Mouse (Mus musculus) liver, embryonic 15.5 days (tissue): ENCODE results near the gene Majin. TPM values are rescaled to one million over a fixed set of nuclear protein-coding genes. Genes with fewer than 3 reads are reported as not detected.

ENCODE experiments used
- ATAC-seq: fragments of 200-750 bp; cut with Nextera tagmentation; 2 replicates; pipeline ENCODE4 v1.8.0; 2017; ENCODE audit warnings: moderate number of reproducible peaks, mild to moderate bottlenecking, moderate library complexity; ENCODE audit not compliant: insufficient read depth
- H3K27ac ChIP-seq: fragments of 300-500 bp; sonication (generic); replicated peaks from 2 replicates; pipeline ENCODE4 v1.5.1; 2015; ENCODE audit warnings: mild to moderate bottlenecking, inconsistent platforms
- H3K27me3 ChIP-seq: fragments of 300-500 bp; sonication (generic); 2 replicates; pipeline ENCODE4 v1.6.1; 2015; ENCODE audit warnings: mild to moderate bottlenecking, inconsistent platforms
- H3K36me3 ChIP-seq: fragments of 300-500 bp; sonication (generic); replicated peaks from 2 replicates; pipeline ENCODE4 v1.6.1; 2015; ENCODE audit warnings: moderate library complexity, mild to moderate bottlenecking, inconsistent platforms
- H3K4me1 ChIP-seq: fragments of 300-500 bp; sonication (generic); replicated peaks from 2 replicates; pipeline ENCODE4 v1.6.1; 2015; ENCODE audit warnings: inconsistent platforms
- H3K4me2 ChIP-seq: fragments of 300-500 bp; sonication (generic); 2 replicates; pipeline ENCODE4 v1.6.1; 2015; ENCODE audit warnings: moderate library complexity, mild to moderate bottlenecking, inconsistent platforms
- H3K4me3 ChIP-seq: fragments of 300-500 bp; sonication (generic); replicated peaks from 2 replicates; pipeline ENCODE4 v1.5.1; 2015; ENCODE audit warnings: mild to moderate bottlenecking, inconsistent platforms
- H3K9ac ChIP-seq: fragments of 300-500 bp; sonication (generic); 2 replicates; pipeline ENCODE4 v1.6.1; 2015; ENCODE audit warnings: moderate library complexity, mild to moderate bottlenecking, inconsistent platforms
- H3K9me3 ChIP-seq: fragments of 300-500 bp; sonication (generic); replicated peaks from 2 replicates; pipeline ENCODE4 v1.6.1; 2016; ENCODE audit warnings: inconsistent platforms
- WGBS: fragments of 180-500 bp; shearing (Covaris S2); methylation state at CpG from one replicate; pipeline ENCODE4 v1.1.7; 2015; ENCODE audit warnings: mixed read lengths; ENCODE audit not compliant: insufficient replicate concordance; 5-methylcytosine and 5-hydroxymethylcytosine counted together
- polyA plus RNA-seq: library from polyadenylated mRNA; unstranded; fragments of >200 nt; fragmentation: Nextera tagmentation; extraction: Ambion mirVana; gene quantifications from 2 replicates; pipeline ENCODE4 v1.2.1, GENCODE M21; 2015

Majin gene
- polyA plus RNA-seq, 1 experiment from 2014 or later: not detected

DNA sequence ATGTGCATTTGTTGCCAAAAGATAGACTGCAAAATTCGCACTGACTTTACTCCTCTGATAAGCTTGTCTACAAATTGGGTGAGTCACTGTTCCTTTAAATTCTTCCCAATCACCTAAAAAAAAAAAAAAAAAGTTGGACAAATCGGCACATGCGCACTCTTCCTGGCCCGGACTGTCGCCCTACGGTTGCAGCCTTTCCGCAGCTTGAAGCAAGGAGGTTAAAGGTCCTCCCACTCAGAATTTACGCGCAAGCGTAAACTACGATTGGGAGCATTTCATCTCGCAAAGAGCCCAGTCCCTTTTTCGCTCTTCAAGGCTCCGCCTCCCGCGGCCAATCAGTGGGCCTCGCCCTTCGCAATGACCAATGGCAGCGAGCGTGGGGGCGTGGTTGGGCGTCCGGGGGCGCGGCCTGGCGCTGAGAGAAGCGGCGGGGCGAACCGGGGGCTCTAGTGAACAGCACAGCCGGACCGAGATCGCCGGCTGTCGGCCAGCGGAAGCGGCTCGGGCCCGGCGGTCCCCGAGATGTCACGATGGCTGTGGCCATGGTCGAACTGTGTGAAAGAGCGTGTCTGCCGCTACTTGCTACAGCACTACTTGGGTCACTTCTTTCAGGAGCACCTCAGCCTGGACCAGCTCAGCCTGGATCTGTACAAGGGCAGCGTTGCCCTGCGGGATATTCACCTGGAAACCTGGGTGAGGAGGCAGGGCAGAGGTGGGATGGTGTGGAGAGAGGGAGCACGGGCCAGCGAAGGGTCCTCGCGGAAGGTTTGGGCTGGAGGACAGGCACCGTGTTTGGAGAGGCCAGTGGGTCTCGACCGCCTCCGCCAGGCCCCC lies 57.3 kb downstream of the Majin start, which contains the start of gene Atg2a:
Atg2a (plus strand) TSS at position 395 of the 834 bp plus-strand sequence.
- WGBS: under 1% methylated on average over 55 of the region's 55 CpGs
- Histone ChIP-seq H3K4me1 (peaks cover 60% of the 10 kb centered on the region), H3K4me2 (peak within 1 kb of the TSS; percentile 77), H3K9ac (peak within 1 kb of the TSS; percentile 84), H3K27ac (peak within 1 kb of the TSS; percentile 93), H3K4me3 (peak within 1 kb of the TSS; percentile 79), H3K36me3 (peaks cover 22% of the 10 kb centered on the region), H3K9me3 (no peaks in the 10 kb centered on the region), H3K27me3 (no peaks in the 10 kb centered on the region)
- ATAC-seq: peak; percentile 89

DNA sequence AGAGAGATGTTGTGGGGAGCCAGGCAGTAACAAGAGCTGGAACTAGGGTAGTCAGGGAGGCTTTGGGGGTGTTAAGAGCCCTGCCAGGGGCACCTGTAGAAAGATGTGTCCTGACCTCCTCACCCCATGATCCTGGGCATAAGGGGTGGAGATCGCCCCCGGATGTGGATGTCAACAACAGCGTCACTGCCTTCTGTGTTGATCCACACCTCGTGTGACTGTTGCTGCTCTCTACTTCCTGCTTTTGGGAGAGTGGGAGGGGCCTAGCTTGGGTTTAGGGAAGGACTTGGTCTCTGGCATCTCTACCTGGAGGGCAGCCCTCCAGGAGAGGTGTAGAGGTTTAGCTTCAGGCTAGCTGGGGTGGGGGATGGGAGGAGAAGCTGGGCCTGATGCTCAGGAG lies 58.1 kb downstream of the Majin start:
- Histone ChIP-seq H3K4me1 (peaks cover 52% of the 10 kb centered on the region), H3K27ac (peak overlapping the region; percentile 93), H3K27me3 (no peaks in the 10 kb centered on the region), H3K9ac (peak overlapping the region; percentile 84), H3K4me3 (peak overlapping the region; percentile 79), H3K4me2 (peak overlapping the region; percentile 77), H3K36me3 (peaks cover 29% of the 10 kb centered on the region), H3K9me3 (no peaks in the 10 kb centered on the region)
- 0% methylated on average over 4 of the region's 4 CpGs for WGBS
- ATAC-seq: no peak

DNA sequence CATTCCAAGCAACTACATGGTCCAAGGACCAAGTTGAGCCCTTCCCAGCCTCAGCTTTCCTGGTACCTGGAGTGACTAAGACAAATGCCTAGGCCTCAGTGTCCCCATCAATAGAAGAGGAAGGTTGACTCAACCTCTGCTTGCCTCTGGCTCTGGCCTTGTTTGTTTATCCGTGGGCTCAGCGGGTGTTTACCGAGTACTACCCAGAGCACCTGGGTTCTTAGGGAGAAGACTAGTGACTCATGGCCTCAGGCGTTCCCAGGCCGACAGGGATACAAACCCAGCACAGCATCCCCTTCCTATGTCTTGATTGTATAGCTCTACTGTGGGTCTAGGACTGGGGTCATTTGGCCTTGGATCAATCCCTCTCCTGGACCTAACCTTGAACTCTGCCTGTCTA lies 59.0 kb downstream of the Majin start:
- peak overlapping the region; percentile 77 for H3K4me2 ChIP-seq
- H3K27me3 ChIP-seq: no peaks in the 10 kb centered on the region
- H3K27ac ChIP-seq: peak overlapping the region; percentile 93; the same call in 1 of the 2 replicates
- H3K4me1 ChIP-seq: peaks cover 45% of the 10 kb centered on the region
- no peak overlapping the region for H3K4me3 ChIP-seq
- WGBS: 73% methylated on average over 5 of the region's 5 CpGs
- ATAC-seq: no peak
- peaks cover 39% of the 10 kb centered on the region for H3K36me3 ChIP-seq
- H3K9me3 ChIP-seq: no peaks in the 10 kb centered on the region
- peak overlapping the region; percentile 84 for H3K9ac ChIP-seq

DNA sequence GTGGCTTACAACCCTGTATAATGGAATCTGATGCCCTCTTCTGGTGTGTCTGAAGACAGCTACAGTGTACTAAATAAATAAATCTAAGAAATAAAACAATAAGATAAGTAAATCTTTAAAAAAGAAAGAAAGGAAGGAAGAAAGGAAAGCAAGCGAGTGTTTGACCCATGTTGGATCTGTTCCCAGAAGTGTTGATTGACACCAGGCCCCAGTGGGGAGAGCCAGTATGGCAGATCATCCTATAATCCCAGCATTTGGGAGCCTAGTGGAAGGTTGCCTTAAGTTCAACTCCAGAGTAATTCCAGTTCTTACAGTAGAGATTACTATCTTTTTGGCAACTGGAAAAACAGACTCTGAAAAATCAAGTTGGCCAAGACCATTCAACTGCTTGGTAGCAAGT lies 61.6 kb downstream of the Majin start:
- 82% methylated on average over 1 of the region's 1 CpGs for WGBS
- Histone ChIP-seq H3K9me3 (no peaks in the 10 kb centered on the region), H3K36me3 (peaks cover 58% of the 10 kb centered on the region), H3K27me3 (no peaks in the 10 kb centered on the region), H3K27ac (no peak overlapping the region), H3K9ac (no peak overlapping the region), H3K4me1 (peaks cover 24% of the 10 kb centered on the region), H3K4me2 (no peak overlapping the region), H3K4me3 (no peak overlapping the region)
- no peak for ATAC-seq

DNA sequence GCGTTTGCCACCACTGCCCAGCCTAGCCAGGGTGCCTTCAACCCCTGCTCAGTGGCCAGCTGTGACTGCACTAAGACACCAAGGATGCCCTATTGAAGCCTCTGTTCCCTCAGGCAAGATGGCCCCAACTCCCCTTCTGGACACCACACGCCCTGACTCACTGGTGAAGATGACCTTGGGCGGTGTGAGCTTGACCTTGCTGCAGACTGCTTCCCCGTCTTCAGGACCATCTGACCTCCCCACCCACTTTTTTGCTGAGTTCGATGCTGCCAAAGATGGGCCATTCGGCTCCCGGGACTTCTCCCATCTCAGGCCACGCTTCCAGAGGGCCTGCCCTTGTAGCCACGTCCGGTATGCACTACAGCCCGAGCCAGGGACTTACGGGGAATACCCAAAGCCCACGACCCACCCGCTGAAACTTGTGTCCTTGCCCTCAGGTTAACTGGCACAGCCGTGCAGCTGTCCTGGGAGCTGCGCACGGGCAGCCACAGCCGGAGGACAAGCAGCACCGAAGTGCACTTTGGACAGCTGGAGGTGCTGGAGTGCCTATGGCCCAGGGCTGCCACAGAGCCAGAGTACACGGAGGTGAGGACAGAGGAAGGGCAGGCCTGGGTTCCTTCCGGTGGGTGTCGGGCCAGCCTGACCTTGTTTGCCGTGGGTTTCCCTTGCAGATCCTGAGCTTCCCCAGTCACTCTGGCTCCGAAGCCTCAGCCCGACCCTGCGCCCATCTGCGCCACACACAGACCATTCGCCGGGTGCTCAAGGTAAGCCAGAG lies 63.5 kb downstream of the Majin start:
- no peak overlapping the region for H3K9ac ChIP-seq
- peaks cover 77% of the 10 kb centered on the region for H3K36me3 ChIP-seq
- H3K27me3 ChIP-seq: no peaks in the 10 kb centered on the region
- WGBS: 85% methylated on average over 29 of the region's 29 CpGs
- H3K9me3 ChIP-seq: no peaks in the 10 kb centered on the region
- H3K4me2 ChIP-seq: no peak overlapping the region
- H3K4me3 ChIP-seq: no peak overlapping the region
- no peak for ATAC-seq
- H3K4me1 ChIP-seq: peaks cover 14% of the 10 kb centered on the region
- H3K27ac ChIP-seq: no peak overlapping the region

DNA sequence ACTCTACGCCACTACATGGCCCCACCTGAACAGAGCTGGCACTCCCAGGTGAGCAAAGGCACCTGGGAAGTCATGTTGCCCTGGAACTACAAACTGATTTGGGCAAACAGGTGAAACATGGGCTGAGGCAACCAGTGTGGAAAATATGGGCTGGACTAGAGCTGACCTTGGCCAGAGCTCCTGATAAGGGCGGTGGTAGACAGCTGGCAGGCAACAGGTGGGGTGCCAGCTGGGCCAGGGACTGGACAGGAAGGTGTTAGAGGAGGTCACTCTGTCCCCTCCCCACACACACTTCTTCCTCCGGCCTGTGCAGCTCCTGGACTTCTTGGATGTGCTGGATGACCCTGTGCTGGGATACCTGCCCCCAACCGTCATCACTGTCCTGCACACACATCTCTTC lies 68.8 kb downstream of the Majin start:
- Histone ChIP-seq H3K4me3 (no peak overlapping the region), H3K4me2 (no peak overlapping the region), H3K36me3 (peaks cover 93% of the 10 kb centered on the region), H3K9ac (no peak overlapping the region), H3K9me3 (no peaks in the 10 kb centered on the region), H3K4me1 (peaks cover 5% of the 10 kb centered on the region; the same call in 1 of the 2 replicates), H3K27ac (no peak overlapping the region), H3K27me3 (no peaks in the 10 kb centered on the region)
- 74% methylated on average over 4 of the region's 4 CpGs for WGBS
- ATAC-seq: no peak

DNA sequence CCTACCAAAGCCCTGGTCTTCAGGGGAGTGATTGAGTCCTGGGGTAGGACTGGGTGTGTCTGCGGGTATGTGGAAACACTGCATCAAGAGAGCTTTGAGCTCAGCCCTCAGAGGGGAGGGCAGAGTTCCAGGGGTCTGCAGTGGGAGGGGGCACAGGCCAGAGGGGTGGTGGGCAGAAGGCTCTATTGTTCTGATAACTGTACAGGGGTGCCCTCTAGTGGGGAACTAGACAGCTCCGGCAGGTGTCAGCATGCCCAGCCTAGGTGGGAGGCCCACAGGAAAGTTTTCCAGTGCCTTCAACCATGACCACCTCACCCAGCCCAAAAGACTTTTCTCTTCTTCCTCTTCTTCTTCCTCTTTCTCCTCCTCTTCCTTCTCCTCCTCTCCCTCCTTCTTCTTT lies 76.2 kb downstream of the Majin start:
- no peak for ATAC-seq
- H3K4me3 ChIP-seq: no peak overlapping the region
- H3K4me1 ChIP-seq: peaks cover 27% of the 10 kb centered on the region

DNA sequence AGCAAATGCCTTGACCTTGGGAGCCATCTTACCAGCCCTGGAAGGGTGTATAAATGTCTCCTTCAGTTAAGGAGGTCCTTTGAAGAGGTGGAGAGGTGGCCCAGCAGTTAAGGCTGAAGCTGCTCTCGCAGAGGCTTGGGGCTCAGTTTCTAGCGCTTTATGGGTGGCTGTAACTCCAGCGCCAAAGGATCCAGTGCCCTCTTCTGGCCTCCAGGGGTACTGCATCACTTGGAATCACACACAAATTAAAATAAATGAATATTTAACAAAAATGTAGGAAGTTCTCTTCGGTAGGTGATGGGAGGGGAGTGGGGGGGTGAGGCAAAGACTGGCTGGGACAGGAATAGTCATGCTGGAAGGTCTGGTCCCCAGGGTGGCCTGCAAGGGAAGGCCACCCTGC lies 76.8 kb downstream of the Majin start:
- 71% methylated on average over 4 of the region's 4 CpGs for WGBS
- H3K4me2 ChIP-seq: no peak overlapping the region
- H3K4me1 ChIP-seq: peaks cover 29% of the 10 kb centered on the region
- no peak overlapping the region for H3K4me3 ChIP-seq
- H3K27ac ChIP-seq: no peak overlapping the region
- H3K9ac ChIP-seq: no peak overlapping the region
- no peak for ATAC-seq
- H3K9me3 ChIP-seq: no peaks in the 10 kb centered on the region
- no peaks in the 10 kb centered on the region for H3K27me3 ChIP-seq
- peaks cover 58% of the 10 kb centered on the region for H3K36me3 ChIP-seq

More for the DNA sequence above, 76.2 kb downstream of the Majin start:
- H3K9me3 ChIP-seq: no peaks in the 10 kb centered on the region
- no peak overlapping the region for H3K27ac ChIP-seq
- no peak overlapping the region for H3K9ac ChIP-seq
- no peak overlapping the region for H3K4me2 ChIP-seq
- peaks cover 64% of the 10 kb centered on the region for H3K36me3 ChIP-seq
- 65% methylated on average over 2 of the region's 2 CpGs for WGBS
- H3K27me3 ChIP-seq: no peaks in the 10 kb centered on the region

DNA sequence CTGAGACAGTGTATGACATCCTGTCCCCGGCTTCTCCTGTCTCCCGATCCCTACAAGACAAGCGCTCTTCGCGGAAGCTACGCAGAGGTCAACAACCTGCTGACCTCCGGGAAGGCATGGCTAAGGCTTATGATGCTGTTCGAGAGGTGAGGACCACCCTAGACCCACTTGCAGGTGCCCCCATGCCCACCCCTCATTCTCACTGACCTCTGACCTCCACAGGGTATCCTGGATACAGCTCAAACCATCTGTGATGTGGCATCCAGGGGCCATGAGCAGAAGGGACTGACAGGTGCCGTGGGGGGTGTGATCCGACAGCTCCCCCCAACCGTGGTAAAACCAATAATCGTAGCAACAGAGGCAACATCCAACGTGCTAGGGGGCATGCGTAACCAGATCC lies 77.2 kb downstream of the Majin start:
- ATAC-seq: no peak
- Histone ChIP-seq H3K4me3 (no peak overlapping the region), H3K4me2 (no peak overlapping the region), H3K9ac (no peak overlapping the region), H3K36me3 (peaks cover 54% of the 10 kb centered on the region), H3K27ac (no peak overlapping the region), H3K9me3 (no peaks in the 10 kb centered on the region), H3K4me1 (peaks cover 29% of the 10 kb centered on the region), H3K27me3 (no peaks in the 10 kb centered on the region)
- WGBS: 85% methylated on average over 14 of the region's 14 CpGs

DNA sequence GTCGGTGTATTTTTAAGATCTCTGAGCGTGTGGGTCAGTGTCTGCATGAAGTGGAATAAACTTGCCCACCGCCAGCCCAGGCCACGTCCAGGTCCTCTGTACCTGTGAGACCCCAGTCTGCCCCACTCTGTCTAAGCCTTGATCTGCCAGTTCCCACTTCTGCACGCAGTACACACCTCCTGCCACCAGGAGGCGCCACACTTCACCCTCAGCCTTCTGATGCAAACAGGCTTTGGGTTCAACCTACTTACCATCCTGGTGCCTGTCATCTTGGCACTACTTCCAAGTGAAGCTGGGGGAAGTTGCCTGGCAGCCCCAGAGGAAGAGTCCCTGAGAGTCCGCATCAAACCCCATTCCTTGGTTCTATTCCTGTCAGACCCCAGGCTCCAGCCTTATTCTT lies 78.0 kb downstream of the Majin start:
- no peak for ATAC-seq
- peak overlapping the region; percentile 14; the same call in 1 of the 2 replicates for H3K27ac ChIP-seq
- 43% methylated on average over 7 of the region's 7 CpGs for WGBS
- H3K4me2 ChIP-seq: no peak overlapping the region
- H3K4me1 ChIP-seq: peaks cover 35% of the 10 kb centered on the region
- H3K9me3 ChIP-seq: no peaks in the 10 kb centered on the region
- H3K27me3 ChIP-seq: no peaks in the 10 kb centered on the region
- no peak overlapping the region for H3K4me3 ChIP-seq
- H3K9ac ChIP-seq: no peak overlapping the region
- H3K36me3 ChIP-seq: peaks cover 46% of the 10 kb centered on the region

DNA sequence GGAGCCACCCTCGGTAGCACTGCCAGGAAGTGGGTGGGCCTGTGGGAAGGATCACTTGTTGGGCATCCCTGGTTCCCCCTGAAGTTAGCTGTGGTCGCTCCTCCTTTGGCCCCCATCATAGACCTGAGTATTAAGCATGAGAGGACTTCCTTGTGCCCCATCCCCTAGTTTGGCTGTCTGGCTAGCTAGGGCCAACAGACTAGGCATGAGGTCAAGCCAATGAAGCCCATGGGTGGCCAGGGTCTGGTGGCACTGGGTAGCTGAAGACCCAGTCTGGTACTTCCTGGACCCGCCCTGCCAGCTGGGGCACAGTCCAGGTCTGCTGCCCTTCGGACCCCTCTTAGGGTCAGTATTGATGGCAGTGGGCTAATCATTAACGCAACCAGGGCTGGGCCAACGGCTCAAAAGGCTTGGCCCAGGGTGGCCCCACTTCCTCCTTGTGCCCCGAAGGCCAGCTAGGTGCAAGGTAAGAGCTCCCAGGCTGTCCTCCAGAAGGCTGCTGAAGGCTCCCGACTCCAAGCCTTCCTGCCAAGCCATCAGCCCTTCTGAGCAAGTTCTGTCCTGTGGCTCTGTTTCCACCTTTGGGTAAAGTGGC lies 78.7 kb downstream of the Majin start:
- Histone ChIP-seq H3K9ac (0 out of 2 replicates have a peak overlapping the region, but pooled peaks have one; percentile 28), H3K27ac (peak overlapping the region; percentile 14), H3K4me3 (peak overlapping the region; percentile 40), H3K9me3 (no peaks in the 10 kb centered on the region), H3K27me3 (peaks cover 7% of the 10 kb centered on the region; the same call in 1 of the 2 replicates), H3K4me2 (peak overlapping the region; percentile 51), H3K4me1 (peaks cover 40% of the 10 kb centered on the region), H3K36me3 (peaks cover 38% of the 10 kb centered on the region)
- 57% methylated on average over 8 of the region's 8 CpGs for WGBS
- ATAC-seq: peak; percentile 68
